Mouse (Mus musculus) MEL (cell line): Measurements from ENCODE around the gene Sult2a7. TPM values are rescaled to one million over a fixed set of nuclear protein-coding genes. Genes with fewer than 3 reads are reported as not detected.

Experiments
- DNase-seq: peaks from one replicate; pipeline ENCODE4 v3.0.0; 2011; ENCODE audit warnings: low read depth, low spot score
- H3K27ac ChIP-seq: 2 replicates; pipeline ENCODE4 v1.5.1; 2012; ENCODE audit warnings: low read depth, mild to moderate bottlenecking, control low read depth, low read length, moderate library complexity; ENCODE audit not compliant: control insufficient read depth
- H3K27me3 ChIP-seq, 2 experiments: fragments of 150-350 bp in 1 of 2; sonication (generic) in 1 of 2; 2 replicates each; pipeline ENCODE4 v1.6.1; 2012; ENCODE audit warnings: low read length in 2 of 2, mild to moderate bottlenecking in 2 of 2, improper control_type of control experiment in 1 of 2, moderate library complexity in 1 of 2; ENCODE audit not compliant: insufficient read depth in 2 of 2, control insufficient read depth in 1 of 2
- H3K36me3 ChIP-seq, 2 experiments: 2 replicates each; pipeline ENCODE4 v1.6.1; 2012 to 2014; ENCODE audit warnings: low read length in 2 of 2, improper control_type of control experiment in 1 of 2, inconsistent platforms in 1 of 2, mild to moderate bottlenecking in 1 of 2; ENCODE audit not compliant: insufficient read depth in 2 of 2, control insufficient read depth in 1 of 2
- H3K4me1 ChIP-seq, 2 experiments: fragments of 150-350 bp in 1 of 2; sonication (generic) in 1 of 2; 2 replicates each; pipeline ENCODE4 v1.6.1; 2012; ENCODE audit warnings: low read length in 2 of 2, improper control_type of control experiment in 1 of 2, mild to moderate bottlenecking in 1 of 2; ENCODE audit not compliant: insufficient read depth in 2 of 2, control insufficient read depth in 1 of 2
- H3K4me3 ChIP-seq, 2 experiments: fragments of 150-350 bp in 1 of 2; sonication (generic) in 1 of 2; 2 replicates each; pipeline ENCODE4 v1.5.1; 2012; ENCODE audit warnings: low read depth in 2 of 2, low read length in 2 of 2, mild to moderate bottlenecking in 2 of 2, moderate library complexity in 2 of 2, control low read depth in 1 of 2, improper control_type of control experiment in 1 of 2; ENCODE audit not compliant: control insufficient read depth in 1 of 2, insufficient read depth in 1 of 2
- H3K79me2 ChIP-seq: 2 replicates; pipeline ENCODE4 v1.6.1; 2012; ENCODE audit warnings: mild to moderate bottlenecking, low read length, moderate library complexity; ENCODE audit not compliant: control insufficient read depth, poor library complexity, insufficient read depth
- H3K9ac ChIP-seq: 2 replicates; pipeline ENCODE4 v1.6.1; 2012; ENCODE audit warnings: low read depth, mild to moderate bottlenecking, control low read depth, low read length, moderate library complexity; ENCODE audit not compliant: control insufficient read depth, poor library complexity, severe bottlenecking
- H3K9me3 ChIP-seq: fragments of 150-350 bp; sonication (generic); replicated peaks from 2 replicates; pipeline ENCODE4 v1.6.1; 2012; ENCODE audit warnings: mild to moderate bottlenecking, low read length, improper control_type of control experiment, moderate library complexity; ENCODE audit not compliant: insufficient read depth
- BHLHE40 ChIP-seq: IDR thresholded peaks from 2 replicates; pipeline ENCODE4 v1.6.1; 2012; ENCODE audit warnings: low read depth, mild to moderate bottlenecking, inconsistent platforms, low read length, improper control_type of control experiment, borderline replicate concordance
- CHD2 ChIP-seq: IDR thresholded peaks from 2 replicates; pipeline ENCODE4 v1.6.1; 2011; ENCODE audit warnings: low read length, improper control_type of control experiment
- EP300 ChIP-seq, 2 experiments: IDR thresholded peaks; 2 replicates each; pipeline ENCODE4 v1.6.1; 2011; ENCODE audit warnings: improper control_type of control experiment in 2 of 2, low read length in 2 of 2, low read depth in 1 of 2, mild to moderate bottlenecking in 1 of 2
- ETS1 ChIP-seq: IDR thresholded peaks from 2 replicates; pipeline ENCODE4 v1.6.1; 2012; ENCODE audit warnings: low read depth, mild to moderate bottlenecking, inconsistent platforms, low read length, improper control_type of control experiment, moderate library complexity
- GABPA ChIP-seq: IDR thresholded peaks from 2 replicates; pipeline ENCODE4 v1.6.1; 2012; ENCODE audit warnings: low read depth, mild to moderate bottlenecking, inconsistent platforms, low read length, improper control_type of control experiment, moderate library complexity
- GATA1 ChIP-seq: IDR thresholded peaks from 2 replicates; pipeline ENCODE4 v1.6.1; 2011; ENCODE audit warnings: low read depth, low read length, improper control_type of control experiment
- HCFC1 ChIP-seq: IDR thresholded peaks from 2 replicates; pipeline ENCODE4 v1.6.1; 2012; ENCODE audit warnings: low read depth, mild to moderate bottlenecking, inconsistent platforms, low read length, improper control_type of control experiment, moderate library complexity
- KAT2A ChIP-seq: conservative IDR thresholded peaks from 2 replicates; pipeline ENCODE4 v1.6.1; 2012; ENCODE audit warnings: low read depth, low read length, improper control_type of control experiment, inconsistent platforms
- MAFK ChIP-seq: IDR thresholded peaks from 2 replicates; pipeline ENCODE4 v1.6.1; 2011; ENCODE audit warnings: low read depth, mild to moderate bottlenecking, low read length, improper control_type of control experiment, borderline replicate concordance
- MAX ChIP-seq: IDR thresholded peaks from 2 replicates; pipeline ENCODE4 v1.6.1; 2011; ENCODE audit warnings: low read length, improper control_type of control experiment
- MAZ ChIP-seq: IDR thresholded peaks from 2 replicates; pipeline ENCODE4 v1.6.1; 2012; ENCODE audit warnings: low read depth, mild to moderate bottlenecking, inconsistent platforms, low read length, improper control_type of control experiment
- MEF2A ChIP-seq: IDR thresholded peaks from 2 replicates; pipeline ENCODE4 v1.6.1; 2014; ENCODE audit warnings: low read depth, mild to moderate bottlenecking, inconsistent platforms, low read length, improper control_type of control experiment; ENCODE audit not compliant: poor library complexity, insufficient replicate concordance, severe bottlenecking; ENCODE audit errors: extremely low read depth
- NELFE ChIP-seq: IDR thresholded peaks from 2 replicates; pipeline ENCODE4 v1.6.1; 2011; ENCODE audit warnings: low read depth, low read length, improper control_type of control experiment
- POLR2A ChIP-seq, 2 experiments: IDR thresholded peaks; 2 replicates each; pipeline ENCODE4 v1.6.1; 2011 to 2012; ENCODE audit warnings: low read length in 2 of 2, mild to moderate bottlenecking in 2 of 2, control low read depth in 1 of 2, improper control_type of control experiment in 1 of 2, low read depth in 1 of 2, moderate library complexity in 1 of 2; ENCODE audit not compliant: control insufficient read depth in 1 of 2, insufficient read depth in 1 of 2, poor library complexity in 1 of 2
- POLR2AphosphoS2 ChIP-seq: IDR thresholded peaks from 2 replicates; pipeline ENCODE4 v1.6.1; 2011; ENCODE audit warnings: low read length, improper control_type of control experiment
- POLR2AphosphoS5 ChIP-seq: IDR thresholded peaks from 2 replicates; pipeline ENCODE4 v1.6.1; 2012; ENCODE audit warnings: low read depth, borderline replicate concordance, mild to moderate bottlenecking, inconsistent platforms, low read length, moderate library complexity, mixed read lengths
- RAD21 ChIP-seq: IDR thresholded peaks from 2 replicates; pipeline ENCODE4 v1.6.1; 2011; ENCODE audit warnings: mild to moderate bottlenecking, low read depth, low read length, improper control_type of control experiment
- RCOR1 ChIP-seq: IDR thresholded peaks from 2 replicates; pipeline ENCODE4 v1.6.1; 2012; ENCODE audit warnings: low read depth, mild to moderate bottlenecking, inconsistent platforms, low read length, improper control_type of control experiment
- SIN3A ChIP-seq: IDR thresholded peaks from 2 replicates; pipeline ENCODE4 v1.6.1; 2012; ENCODE audit warnings: low read length, improper control_type of control experiment, inconsistent platforms
- SMC3 ChIP-seq: IDR thresholded peaks from 2 replicates; pipeline ENCODE4 v1.6.1; 2011; ENCODE audit warnings: low read depth, low read length, improper control_type of control experiment
- TCF12 ChIP-seq: IDR thresholded peaks from 2 replicates; pipeline ENCODE4 v1.6.1; 2014; ENCODE audit warnings: low read depth, mild to moderate bottlenecking, inconsistent platforms, low read length, improper control_type of control experiment, moderate library complexity
- USF1 ChIP-seq: IDR thresholded peaks from 2 replicates; pipeline ENCODE4 v1.6.1; 2014; ENCODE audit warnings: low read depth, mild to moderate bottlenecking, inconsistent platforms, low read length, improper control_type of control experiment, moderate library complexity
- ZC3H11A ChIP-seq: IDR thresholded peaks from 2 replicates; pipeline ENCODE4 v1.6.1; 2012; ENCODE audit warnings: low read depth, mild to moderate bottlenecking, inconsistent platforms, low read length, improper control_type of control experiment
- ZKSCAN1 ChIP-seq: IDR thresholded peaks from 2 replicates; pipeline ENCODE4 v1.6.1; 2012; ENCODE audit warnings: low read depth, mild to moderate bottlenecking, inconsistent platforms, low read length, improper control_type of control experiment, moderate library complexity
- ZMIZ1 ChIP-seq: IDR thresholded peaks from 2 replicates; pipeline ENCODE4 v1.6.1; 2012; ENCODE audit warnings: low read depth, mild to moderate bottlenecking, inconsistent platforms, low read length, improper control_type of control experiment, moderate library complexity
- ZNF384 ChIP-seq: IDR thresholded peaks from 2 replicates; pipeline ENCODE4 v1.6.1; 2012; ENCODE audit warnings: low read depth, mild to moderate bottlenecking, inconsistent platforms, low read length, improper control_type of control experiment
- polyA plus RNA-seq, 2 experiments: library from polyadenylated mRNA; stranded (reverse) in 1 of 2; unstranded in 1 of 2; fragments of >175 nt in 1 of 2; fragments of >200 nt in 1 of 2; gene quantifications; 2 replicates each; pipeline versions ENCODE4 v1.2.1 to v1.2.4; 2012; ENCODE audit warnings: low replicate concordance in 2 of 2, low read depth in 1 of 2; ENCODE audit not compliant: insufficient read length in 2 of 2, insufficient read depth in 1 of 2, missing spikeins in 1 of 2
- total RNA-seq: library from RNA; depleted of rRNA; stranded (reverse); fragments of 300-350 nt; gene quantifications from 2 replicates; pipeline ENCODE4 v1.2.3, GENCODE M21; 2012

Sult2a7 gene
- total and polyA plus RNA-seq, 3 experiments = not detected

DNA sequence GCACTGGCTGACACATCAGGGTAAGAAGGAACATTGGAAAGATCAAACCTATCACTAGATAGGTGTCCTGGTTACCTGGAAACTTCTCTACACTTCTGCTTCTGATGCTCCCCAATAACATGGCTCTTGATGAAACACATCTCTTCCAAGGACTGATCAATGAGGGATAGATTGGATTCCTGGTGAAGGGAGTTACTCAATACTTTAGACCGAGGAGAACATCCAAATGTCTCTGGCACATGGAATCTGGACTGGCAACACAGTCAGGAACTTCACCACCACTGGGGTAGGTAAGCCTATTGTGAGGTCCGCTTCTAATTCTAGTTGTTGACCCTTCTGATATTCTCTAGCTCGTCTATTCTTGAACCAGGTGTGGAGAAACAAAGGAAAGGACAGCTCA is 24.3 kb upstream of the Sult2a7 start:
- Histone ChIP-seq H3K27ac (no peak overlapping the region), H3K36me3 (no peaks in the 10 kb centered on the region), H3K9me3 (no peaks in the 10 kb centered on the region), H3K4me3 (no peak overlapping the region), H3K79me2 (no peaks in the 10 kb centered on the region), H3K27me3 (no peaks in the 10 kb centered on the region), H3K4me1 (no peaks in the 10 kb centered on the region), H3K9ac (no peak overlapping the region)
- TF ChIP-seq EP300 (IDR thresholded peaks at IDR 0.05; ENCODE audit: low read depth in 1 of 2, low read length in 2 of 2) = no peak
- no peak for DNase-seq

DNA sequence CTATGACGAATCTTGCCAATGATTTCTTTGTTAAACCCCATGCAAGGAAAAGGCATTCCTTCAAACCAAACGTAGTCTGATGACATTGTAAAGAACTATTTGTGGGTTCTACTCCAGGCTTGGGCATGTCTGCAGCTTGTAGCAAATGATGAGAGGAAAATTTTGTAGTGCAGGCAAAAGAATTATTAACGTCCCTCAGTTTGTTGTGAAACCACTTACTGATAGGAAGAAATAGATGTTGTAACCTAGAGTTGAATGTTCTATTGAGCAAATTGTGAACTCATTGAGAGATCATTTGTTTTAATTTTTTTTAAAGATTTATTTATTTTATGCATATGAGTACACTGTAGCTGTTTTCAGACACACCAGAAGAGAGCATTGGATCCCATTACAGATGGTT is 1.1 kb downstream of the Sult2a7 start:
- no peaks in the 10 kb centered on the region for H3K27me3 ChIP-seq
- H3K27ac ChIP-seq = no peak overlapping the region
- H3K9ac ChIP-seq = no peak overlapping the region
- no peak for DNase-seq
- TF ChIP-seq MEF2A = no peak
- TF ChIP-seq ZMIZ1 = no peak
- TF ChIP-seq POLR2AphosphoS5 = no peak
- TF ChIP-seq BHLHE40 = no peak
- TF ChIP-seq MAFK = no peak
- no peak for TF ChIP-seq TCF12
- no peak for TF ChIP-seq RCOR1
- TF ChIP-seq ZNF384 = no peak
- TF ChIP-seq ZKSCAN1 = no peak
- TF ChIP-seq ZC3H11A = no peak
- H3K36me3 ChIP-seq = no peaks in the 10 kb centered on the region
- no peak overlapping the region for H3K4me3 ChIP-seq
- no peaks in the 10 kb centered on the region for H3K79me2 ChIP-seq
- no peaks in the 10 kb centered on the region for H3K9me3 ChIP-seq
- H3K4me1 ChIP-seq = no peaks in the 10 kb centered on the region

DNA sequence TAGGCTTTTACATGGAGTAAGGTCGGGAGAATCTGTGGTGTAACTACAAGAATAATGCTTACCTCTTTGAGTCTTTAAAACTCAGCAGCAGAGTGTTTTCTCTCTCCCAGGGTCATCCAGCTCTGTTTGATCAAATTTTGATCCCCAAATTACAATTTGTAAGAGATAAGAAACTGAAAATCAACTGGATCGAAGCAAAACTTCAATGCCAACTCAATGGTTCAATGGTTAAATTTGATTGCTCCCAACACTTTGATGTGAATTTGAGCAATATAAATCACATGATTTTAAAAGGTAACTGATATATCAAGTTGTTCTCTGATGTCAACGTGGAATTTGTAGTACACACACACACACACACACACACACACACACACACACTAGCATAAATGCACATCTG is 47.5 kb downstream of the Sult2a7 start, which contains the start of gene Sult2a8:
Gene Sult2a8 (minus strand): TSS at position 236 of the 400 bp plus-strand sequence.
- TF ChIP-seq GABPA = no peak
- TF ChIP-seq MAX = no peak
- TF ChIP-seq TCF12 = no peak
- TF ChIP-seq POLR2AphosphoS2 = no peak
- TF ChIP-seq RCOR1 = no peak
- TF ChIP-seq MAFK = no peak
- TF ChIP-seq ZMIZ1 = no peak
- TF ChIP-seq USF1 = no peak
- TF ChIP-seq KAT2A = no peak
- no peak for TF ChIP-seq GATA1
- no peak for TF ChIP-seq SIN3A
- TF ChIP-seq ETS1 = no peak
- TF ChIP-seq HCFC1 = no peak
- TF ChIP-seq SMC3 = no peak
- no peak for TF ChIP-seq POLR2A (IDR thresholded peaks at IDR 0.05; ENCODE audit: control insufficient read depth in 1 of 2, insufficient read depth in 1 of 2, low read depth in 1 of 2, low read length in 2 of 2, poor library complexity in 1 of 2)
- TF ChIP-seq MAZ = no peak
- no peak for TF ChIP-seq CHD2
- no peak for TF ChIP-seq RAD21
- no peak for TF ChIP-seq NELFE
- no peaks in the 10 kb centered on the region for H3K27me3 ChIP-seq

More for the DNA sequence above, 47.5 kb downstream of the Sult2a7 start, which contains the start of gene Sult2a8:
- no peaks in the 10 kb centered on the region for H3K36me3 ChIP-seq
- DNase-seq = no peak
- H3K4me1 ChIP-seq = no peaks in the 10 kb centered on the region
- H3K27ac ChIP-seq = no peak within 1 kb of the TSS
- H3K79me2 ChIP-seq = no peaks in the 10 kb centered on the region
- H3K4me3 ChIP-seq = no peak within 1 kb of the TSS
- H3K9me3 ChIP-seq = no peaks in the 10 kb centered on the region
- H3K9ac ChIP-seq = no peak within 1 kb of the TSS
